Mouse (Mus musculus) heart, embryonic 11.5 days (tissue): Measurements from ENCODE around the gene Rpgrip1. TPM values are rescaled to one million over a fixed set of nuclear protein-coding genes. Genes with fewer than 3 reads are reported as not detected.

Experiments
- ATAC-seq: fragments of 200-750 bp; cut with Nextera tagmentation; replicated peaks from 2 replicates; pipeline ENCODE4 v1.8.0; 2017; ENCODE audit warnings: moderate library complexity; ENCODE audit not compliant: insufficient number of reproducible peaks, low FRiP score, low TSS enrichment
- H3K27ac ChIP-seq: fragments of 300-500 bp; sonication (generic); 2 replicates; pipeline ENCODE4 v1.5.1; 2014; ENCODE audit warnings: mild to moderate bottlenecking, low read depth, low read length
- H3K27me3 ChIP-seq: fragments of 300-500 bp; sonication (generic); 2 replicates; pipeline ENCODE4 v1.6.1; 2014; ENCODE audit warnings: mild to moderate bottlenecking, low read length, mixed read lengths; ENCODE audit not compliant: control insufficient read depth, insufficient read depth
- H3K36me3 ChIP-seq: fragments of 300-500 bp; sonication (generic); 2 replicates; pipeline ENCODE4 v1.6.1; 2014; ENCODE audit warnings: mild to moderate bottlenecking, low read length, moderate library complexity, mixed read lengths; ENCODE audit not compliant: control insufficient read depth, insufficient read depth
- H3K4me1 ChIP-seq: fragments of 300-500 bp; sonication (generic); 2 replicates; pipeline ENCODE4 v1.6.1; 2014; ENCODE audit warnings: low read length; ENCODE audit not compliant: control insufficient read depth, insufficient read depth
- H3K4me2 ChIP-seq: fragments of 300-500 bp; sonication (generic); 2 replicates; pipeline ENCODE4 v1.6.1; 2014; ENCODE audit warnings: mild to moderate bottlenecking, moderate library complexity
- H3K4me3 ChIP-seq: fragments of 300-500 bp; sonication (generic); 2 replicates; pipeline ENCODE4 v1.5.1; 2014; ENCODE audit warnings: low read depth, low read length
- H3K9ac ChIP-seq: fragments of 300-500 bp; sonication (generic); 2 replicates; pipeline ENCODE4 v1.6.1; 2014; ENCODE audit warnings: mild to moderate bottlenecking, low read depth, low read length, moderate library complexity
- H3K9me3 ChIP-seq: fragments of 300-500 bp; sonication (generic); replicated peaks from 2 replicates; pipeline ENCODE4 v1.6.1; 2016; ENCODE audit warnings: low read length; ENCODE audit not compliant: control insufficient read depth
- WGBS: fragments of 180-500 bp; shearing (Covaris S2); extraction: QIAGEN DNeasy Blood & Tissue Kit; methylation state at CpG from one replicate; pipeline ENCODE4 v1.1.7; 2014; ENCODE audit not compliant: insufficient replicate concordance; 5-methylcytosine and 5-hydroxymethylcytosine counted together
- polyA plus RNA-seq: library from polyadenylated mRNA; unstranded; fragments of >200 nt; fragmentation: Nextera tagmentation; extraction: Ambion mirVana; gene quantifications from 2 replicates; pipeline ENCODE4 v1.2.1, GENCODE M21; 2014

Rpgrip1 gene
- polyA plus RNA-seq, 1 experiment from 2014 or later = 46.5 TPM

DNA sequence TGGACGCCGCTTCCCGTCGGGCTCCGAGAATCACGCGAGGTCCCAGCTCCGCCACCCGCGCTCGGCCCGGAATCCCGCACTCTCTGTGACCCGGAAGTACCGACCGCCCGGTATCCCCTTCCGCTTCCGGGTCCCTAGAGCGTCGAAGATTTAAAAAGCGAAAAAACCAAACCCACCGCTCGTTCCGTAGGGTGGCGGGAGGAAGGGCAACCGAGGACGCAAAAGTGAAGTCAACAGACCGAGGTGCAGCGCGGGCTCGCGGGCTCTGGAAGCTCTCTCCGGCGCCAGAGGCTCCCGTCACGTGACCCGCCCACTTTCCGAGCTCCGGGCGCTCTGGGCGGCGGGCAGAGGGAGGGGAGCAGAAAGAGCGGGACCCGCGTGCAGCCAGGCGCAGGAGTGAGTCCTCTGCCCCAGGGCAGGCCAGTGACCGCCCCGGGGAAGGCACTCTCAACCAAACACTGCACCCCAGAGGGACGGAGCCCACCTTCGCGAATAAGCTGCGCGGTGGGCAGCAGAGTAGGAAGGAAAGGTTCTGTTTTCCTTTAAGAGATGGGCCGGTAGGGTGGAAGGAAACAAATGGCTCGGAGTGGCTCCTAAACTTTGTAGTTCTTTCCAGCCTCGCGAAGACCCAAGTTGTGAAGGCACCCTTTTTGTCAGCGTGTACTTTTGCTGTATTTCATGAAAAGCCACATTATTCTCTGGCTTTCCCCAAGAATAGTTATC lies 86.8 kb downstream of the Rpgrip1 start, which contains the start of gene Supt16:
TSS of gene Supt16 (minus strand) at position 261 of the 723 bp plus-strand sequence.
- H3K27ac ChIP-seq = peak within 1 kb of the TSS; percentile 99
- peak within 1 kb of the TSS; percentile 84 for H3K4me2 ChIP-seq
- peak within 1 kb of the TSS; percentile 98 for H3K9ac ChIP-seq
- H3K9me3 ChIP-seq = no peaks in the 10 kb centered on the region
- H3K36me3 ChIP-seq = peaks cover 17% of the 10 kb centered on the region
- ATAC-seq = peak; percentile 89
- H3K4me3 ChIP-seq = peak within 1 kb of the TSS; percentile 100
- under 1% methylated on average over 59 of the region's 59 CpGs for WGBS
- no peaks in the 10 kb centered on the region for H3K27me3 ChIP-seq
- no peaks in the 10 kb centered on the region for H3K4me1 ChIP-seq

DNA sequence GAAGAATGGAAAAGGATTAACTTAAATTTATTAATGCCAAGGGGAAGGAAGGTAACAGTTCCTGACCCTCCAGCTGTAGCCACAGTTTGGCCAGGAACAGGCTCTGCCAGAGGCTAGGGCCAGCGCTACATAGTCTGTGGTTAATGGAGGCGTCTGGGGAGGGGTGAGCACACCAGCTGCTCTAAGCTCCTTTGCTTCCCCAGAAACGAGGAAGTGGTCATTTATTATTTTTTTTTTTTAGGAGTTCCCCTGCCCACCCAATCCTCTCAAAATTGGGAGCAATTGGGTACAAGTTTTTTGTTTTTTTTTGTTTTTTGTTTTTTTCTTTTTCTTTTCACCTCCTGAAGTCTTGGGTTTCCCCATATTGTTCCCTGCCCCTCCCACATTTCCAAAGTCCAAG lies 87.6 kb downstream of the Rpgrip1 start:
- Histone ChIP-seq H3K9ac (no peak overlapping the region), H3K4me1 (no peaks in the 10 kb centered on the region), H3K4me2 (peak overlapping the region; percentile 84), H3K4me3 (peak overlapping the region; percentile 100; the same call in 1 of the 2 replicates), H3K27ac (peak overlapping the region; percentile 99; the same call in 1 of the 2 replicates), H3K36me3 (peaks cover 18% of the 10 kb centered on the region), H3K9me3 (no peaks in the 10 kb centered on the region), H3K27me3 (no peaks in the 10 kb centered on the region)
- no peak for ATAC-seq
- WGBS = 27% methylated on average over 3 of the region's 3 CpGs

DNA sequence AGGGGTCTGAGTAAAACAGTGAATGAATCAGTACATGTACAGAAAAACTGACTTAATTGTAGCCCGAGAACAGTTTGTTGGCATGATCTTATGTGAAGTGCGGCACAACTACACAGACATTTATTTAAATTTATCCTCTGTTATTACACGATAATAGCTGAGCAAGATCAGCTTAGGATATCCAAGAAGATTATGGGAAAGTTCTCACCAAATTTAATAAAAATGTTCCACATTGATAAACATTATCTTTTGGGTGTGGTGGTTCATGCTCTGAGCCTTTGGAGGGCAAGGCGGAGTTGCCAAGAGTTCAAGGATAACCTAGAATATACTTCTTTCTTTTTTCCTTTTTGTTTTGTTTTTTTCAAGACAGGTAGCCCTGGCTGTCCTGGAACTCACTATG lies 88.9 kb downstream of the Rpgrip1 start:
- no peaks in the 10 kb centered on the region for H3K9me3 ChIP-seq
- ATAC-seq = no peak
- H3K4me2 ChIP-seq = no peak overlapping the region
- H3K27me3 ChIP-seq = no peaks in the 10 kb centered on the region
- 88% methylated on average over 4 of the region's 4 CpGs for WGBS
- H3K4me1 ChIP-seq = no peaks in the 10 kb centered on the region
- no peak overlapping the region for H3K4me3 ChIP-seq
- peaks cover 21% of the 10 kb centered on the region for H3K36me3 ChIP-seq
- no peak overlapping the region for H3K9ac ChIP-seq
- H3K27ac ChIP-seq = no peak overlapping the region

Other genes with a start within 250 kb of the Rpgrip1 start
- gene Mettl17, start 225.9 kb upstream of the Rpgrip1 start, polyA plus RNA-seq = 41.9 and 46.9 TPM in 2 replicates
- 0.17 and 0.31 TPM in 2 replicates for gene Slc39a2, start 217.8 kb upstream of the Rpgrip1 start, polyA plus RNA-seq
- gene Ndrg2, start 196.5 kb upstream of the Rpgrip1 start, polyA plus RNA-seq = 115 and 145 TPM in 2 replicates
- gene Tppp2, start 192.3 kb upstream of the Rpgrip1 start, polyA plus RNA-seq = not detected in 2 replicates
- not detected in 2 replicates for gene Rnase13, start 187.9 kb upstream of the Rpgrip1 start, polyA plus RNA-seq
- 57.5 and 58.3 TPM in 2 replicates for gene Arhgef40, start 126.0 kb upstream of the Rpgrip1 start, polyA plus RNA-seq
- gene Tmem253, start 95.0 kb upstream of the Rpgrip1 start, polyA plus RNA-seq = 0.48 and 1.0 TPM in 2 replicates
- 22.0 and 22.8 TPM in 2 replicates for gene Zfp219, start 90.0 kb upstream of the Rpgrip1 start, polyA plus RNA-seq
- gene Olfr221, start 68.2 kb upstream of the Rpgrip1 start, polyA plus RNA-seq = not detected in 2 replicates
- 456 and 484 TPM in 2 replicates for gene Hnrnpc, start 6.7 kb upstream of the Rpgrip1 start, polyA plus RNA-seq
- gene Supt16, start 86.7 kb downstream of the Rpgrip1 start, polyA plus RNA-seq = 28.0 and 50.5 TPM in 2 replicates
- 34.5 and 36.9 TPM in 2 replicates for gene Chd8, start 147.1 kb downstream of the Rpgrip1 start, polyA plus RNA-seq
- 36.5 and 43.8 TPM in 2 replicates for gene Tox4, start 168.4 kb downstream of the Rpgrip1 start, polyA plus RNA-seq
- gene Rab2b, start 168.8 kb downstream of the Rpgrip1 start, polyA plus RNA-seq = 16.4 and 20.8 TPM in 2 replicates
- 29.3 and 30.7 TPM in 2 replicates for gene Mettl3, start 194.4 kb downstream of the Rpgrip1 start, polyA plus RNA-seq
- 9.8 and 12.0 TPM in 2 replicates for gene Sall2, start 218.1 kb downstream of the Rpgrip1 start, polyA plus RNA-seq
- gene Olfr1513, start 245.7 kb downstream of the Rpgrip1 start, polyA plus RNA-seq = not detected in 2 replicates